Comparison of ENCODE assay signal across 9 mouse cellular contexts in genomic region chr13:32768104-32768503, GRCm38 (mm10). TPM values are rescaled to one million over a fixed set of nuclear protein-coding genes. Genes with fewer than 3 reads are reported as not detected.
A peak's percentile ranks its signal among the peaks of the same experiment; 100 is the strongest.
DNase-seq lines count a peak whose midpoint lies in the region; ATAC-seq lines count a peak whose summit lies in the region.
"Had no signal": no experiment of that assay in that cellular context is flagged by ENCODE, and none has a peak within 500 bp of the region (broad histone marks: within the 10 kb centered on the region; RNA-seq: fewer than 3 reads in every experiment).

No protein-coding gene starts in this region.

- DNase-seq in heart, postnatal 10 days: peak; percentile 70 to 80
- no peak for DNase-seq in heart, postnatal 25 days (ENCODE audit: low spot score)
- DNase-seq in spleen, postnatal 36 days (ENCODE audit: low spot score in 2 of 2): peak; percentile 4 to 7
- DNase-seq in spleen, adult 12 weeks (ENCODE audit: low spot score): no peak
- DNase-seq in c-Kit-positive CD71-negative TER-119-negative erythroid progenitor cells, embryonic 14.5 days (ENCODE audit: low read depth): peak; percentile 43
- peak; percentile 39 for DNase-seq in large intestine, adult 2 months (ENCODE audit: low read depth, low spot score)
- DNase-seq in thymus, postnatal 0 days (ENCODE audit: low spot score): peak; percentile 60

- intact Hi-C loops in heart, postnatal 10 days (cut with DNase I): no loop called here
- intact Hi-C loops in heart, postnatal 25 days (cut with DNase I): loop anchor here (5.0 kb wide), 1 partner anchor 309 kb away; the partner anchor contains the start of gene Serpinb1b

- 12% methylated on average over 4 of the region's 4 CpGs for WGBS in large intestine, adult 2 months

- ATAC-seq in inflammation-experienced regulatory T-cells, adult 6 months: no peak

RNA-seq across cellular contexts. Expression of gene Mylk4, which starts 15.7 kb away (rescaled TPM):
- 100 to 1,000 TPM; 109 to 127 TPM for total RNA-seq in heart, postnatal 10 days (2021)
- 100 to 1,000 TPM; 303 to 406 TPM for total RNA-seq in heart, postnatal 25 days (2021)
- polyA plus RNA-seq in large intestine, adult 2 months (2012; rRNA removed): 0.02 TPM in 1 of 2 replicates, not detected in the other
- polyA plus RNA-seq in thymus, postnatal 0 days (2015; fragmentation: Nextera tagmentation; extraction: Ambion mirVana): 0.08 and 0.12 TPM in 2 replicates
- not detected for polyA plus RNA-seq in inflammation-experienced regulatory T-cells, adult 6 months (2017; shearing (Covaris generic))

RNA-seq across cellular contexts. Expression of gene Wrnip1, which starts 33.7 kb away (rescaled TPM):
- total RNA-seq in heart, postnatal 10 days (2021): 10 to 100 TPM; 27.4 to 28.8 TPM
- 10 to 100 TPM; 18.5 to 27.1 TPM for total RNA-seq in heart, postnatal 25 days (2021)
- polyA plus RNA-seq in large intestine, adult 2 months (2012; rRNA removed): 24.0 and 31.5 TPM in 2 replicates
- 26.1 and 30.2 TPM in 2 replicates for polyA plus RNA-seq in thymus, postnatal 0 days (2015; fragmentation: Nextera tagmentation; extraction: Ambion mirVana)
- 10 to 100 TPM in 1 of 3 experiments, 1 to 10 TPM in 2; 6.4 to 10.0 (median 8.2) TPM for polyA plus RNA-seq in inflammation-experienced regulatory T-cells, adult 6 months (2017; shearing (Covaris generic))

RNA-seq across cellular contexts. Expression of gene D930007J09Rik, which starts 34.5 kb away (rescaled TPM):
- total RNA-seq in heart, postnatal 10 days (2021): under 1 TPM; 0.81 to 0.82 TPM
- not detected for total RNA-seq in heart, postnatal 25 days (2021)
- not detected in 2 replicates for polyA plus RNA-seq in large intestine, adult 2 months (2012; rRNA removed)
- not detected in 2 replicates for polyA plus RNA-seq in thymus, postnatal 0 days (2015; fragmentation: Nextera tagmentation; extraction: Ambion mirVana)
- polyA plus RNA-seq in inflammation-experienced regulatory T-cells, adult 6 months (2017; shearing (Covaris generic)): not detected
- polyA plus RNA-seq: liver, embryonic 15.5 days had no signal

Comparison
In these comparisons a context has a peak if more than half of its experiments do, and no peak if none do; other contexts are left out.
1. DNase-seq: peak in heart, postnatal 10 days (2 of 2), spleen, postnatal 36 days (2 of 2), c-Kit-positive CD71-negative TER-119-negative erythroid progenitor cells, embryonic 14.5 days (single experiment), large intestine, adult 2 months (single experiment) and thymus, postnatal 0 days (single experiment); none in heart, postnatal 25 days (single experiment) and spleen, adult 12 weeks (single experiment).